Mouse (Mus musculus) liver, embryonic 14.5 days (tissue): ENCODE data around the gene Notch2. TPM values are rescaled to one million over a fixed set of nuclear protein-coding genes. Genes with fewer than 3 reads are reported as not detected.

Source experiments
- ATAC-seq: fragments of 200-750 bp; cut with Nextera tagmentation; 2 replicates; pipeline ENCODE4 v1.8.0; 2017; ENCODE audit warnings: moderate number of reproducible peaks, mild to moderate bottlenecking, moderate library complexity; ENCODE audit not compliant: insufficient read depth
- DNase-seq, 3 experiments: peaks; one replicate each; pipeline ENCODE4 v3.0.0-alpha.2; 2012 to 2013; ENCODE audit warnings: low read depth in 3 of 3, low spot score in 3 of 3
- H3K27ac ChIP-seq: fragments of 300-500 bp; sonication (generic); 2 replicates; pipeline ENCODE4 v1.5.1; 2014; ENCODE audit warnings: moderate library complexity, mild to moderate bottlenecking, control low read depth, inconsistent platforms
- H3K27me3 ChIP-seq: fragments of 300-500 bp; sonication (generic); 2 replicates; pipeline ENCODE4 v1.6.1; 2014; ENCODE audit warnings: mild to moderate bottlenecking, low read length, moderate library complexity; ENCODE audit not compliant: control insufficient read depth, insufficient read depth
- H3K36me3 ChIP-seq: fragments of 300-500 bp; sonication (generic); replicated peaks from 2 replicates; pipeline ENCODE4 v1.6.1; 2014; ENCODE audit warnings: low read depth; ENCODE audit not compliant: control insufficient read depth, insufficient read depth
- H3K4me1 ChIP-seq, 2 experiments: fragments of 200-500 bp in 1 of 2; fragments of 300-500 bp in 1 of 2; sonication (generic) in 1 of 2; replicated peaks; 2 replicates each; pipeline ENCODE4 v1.6.1; 2012 to 2014; ENCODE audit warnings: antibody characterized with exemption in 1 of 2, inconsistent platforms in 1 of 2, low read length in 1 of 2; ENCODE audit not compliant: control insufficient read depth in 2 of 2, insufficient read depth in 2 of 2
- H3K4me2 ChIP-seq: fragments of 300-500 bp; sonication (generic); 2 replicates; pipeline ENCODE4 v1.6.1; 2014; ENCODE audit warnings: low read depth, mild to moderate bottlenecking, control low read depth, moderate library complexity
- H3K4me3 ChIP-seq, 2 experiments: fragments of 200-500 bp in 1 of 2; fragments of 300-500 bp in 1 of 2; sonication (generic) in 1 of 2; 2 replicates each; pipeline ENCODE4 v1.5.1; 2012 to 2014; ENCODE audit warnings: low read depth in 2 of 2, low read length in 2 of 2, mild to moderate bottlenecking in 2 of 2, control low read depth in 1 of 2, inconsistent platforms in 1 of 2, moderate library complexity in 1 of 2; ENCODE audit not compliant: insufficient read depth in 1 of 2
- H3K9ac ChIP-seq: fragments of 300-500 bp; sonication (generic); replicated peaks from 2 replicates; pipeline ENCODE4 v1.6.1; 2014; ENCODE audit warnings: mild to moderate bottlenecking, control low read depth, moderate library complexity
- H3K9me3 ChIP-seq: fragments of 300-500 bp; sonication (generic); 2 replicates; pipeline ENCODE4 v1.6.1; 2016; ENCODE audit warnings: low read length, mixed read lengths; ENCODE audit not compliant: control insufficient read depth
- CTCF ChIP-seq: IDR thresholded peaks from 2 replicates; pipeline ENCODE4 v1.5.1; 2016; ENCODE audit warnings: antibody characterized with exemption, low read depth, control low read depth
- EP300 ChIP-seq: IDR thresholded peaks from 2 replicates; pipeline ENCODE4 v1.6.1; 2016; ENCODE audit warnings: antibody characterized with exemption, low read depth
- whole genome bisulfite sequencing: fragments of 180-500 bp; shearing (Covaris S2); extraction: QIAGEN DNeasy Blood & Tissue Kit; methylation state at CpG from one replicate; pipeline ENCODE4 v1.1.7; 2014; ENCODE audit not compliant: insufficient replicate concordance; 5-methylcytosine and 5-hydroxymethylcytosine counted together
- polyA plus RNA-seq, 2 experiments: library from polyadenylated mRNA; depleted of rRNA in 1 of 2; stranded (reverse) in 1 of 2; unstranded in 1 of 2; fragments of >200 nt; fragmentation: Nextera tagmentation in 1 of 2; extraction: Ambion mirVana in 1 of 2; gene quantifications; 2 replicates each; pipeline versions ENCODE4 v1.2.1 to v1.2.3; 2012 to 2014

The Notch2 gene
- polyA plus RNA-seq, 2 experiments, result 3.0 to 5.4 TPM

DNA sequence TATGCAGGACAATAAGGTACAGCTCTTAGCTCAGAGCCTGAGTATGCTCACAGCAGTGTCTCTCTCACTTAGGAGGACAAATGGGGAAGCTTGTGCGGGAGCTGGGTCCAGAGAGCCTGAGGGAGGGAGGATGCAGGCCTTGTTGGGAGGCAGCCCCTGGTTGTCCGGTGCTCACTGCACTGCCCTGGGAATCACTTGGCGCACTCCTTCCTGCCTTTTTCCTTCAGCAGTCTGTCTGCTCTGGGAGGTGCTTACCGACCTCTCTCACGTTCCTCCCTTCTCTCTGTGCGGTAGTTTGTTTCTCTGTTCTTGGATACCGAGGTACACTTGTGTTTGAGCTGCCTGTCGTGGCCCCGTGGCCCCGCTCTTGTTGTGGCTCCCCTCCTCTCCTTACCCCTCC, 131.9 kb downstream of the Notch2 start:
- no peak overlapping the region for H3K4me3 ChIP-seq
- H3K4me1 ChIP-seq, result no peaks in the 10 kb centered on the region
- no peak for DNase-seq
- no peak overlapping the region for H3K4me2 ChIP-seq
- ATAC-seq, result no peak
- H3K9me3 ChIP-seq, result no peaks in the 10 kb centered on the region
- no peaks in the 10 kb centered on the region for H3K27me3 ChIP-seq
- H3K36me3 ChIP-seq, result peaks cover 26% of the 10 kb centered on the region
- 81% methylated on average over 10 of the region's 10 CpGs for WGBS
- H3K9ac ChIP-seq, result no peak overlapping the region
- TF ChIP-seq CTCF, result no peak
- TF ChIP-seq EP300, result no peak
- H3K27ac ChIP-seq, result no peak overlapping the region

- no peak overlapping the region for H3K27ac ChIP-seq
- no peaks in the 10 kb centered on the region for H3K27me3 ChIP-seq
- no peaks in the 10 kb centered on the region for H3K4me1 ChIP-seq
- peaks cover 22% of the 10 kb centered on the region for H3K36me3 ChIP-seq
- no peak for ATAC-seq
- H3K4me2 ChIP-seq, result no peak overlapping the region
- 88% methylated on average over 29 of the region's 29 CpGs for WGBS
- H3K9ac ChIP-seq, result no peak overlapping the region
- DNase-seq, result no peak
- no peaks in the 10 kb centered on the region for H3K9me3 ChIP-seq
- H3K4me3 ChIP-seq, result no peak overlapping the region
- TF ChIP-seq EP300 (no peak), CTCF (no peak)
These were observed 133.4 kb downstream of the Notch2 start for GRCm38 (mm10) chr3:98146471-98147410.

GRCm38 (mm10) chr3:98147706-98148105, 134.4 kb downstream of the Notch2 start:
- TF ChIP-seq EP300 (no peak), CTCF (no peak)
- Histone ChIP-seq H3K9ac (no peak overlapping the region), H3K4me3 (no peak overlapping the region), H3K4me2 (no peak overlapping the region), H3K9me3 (no peaks in the 10 kb centered on the region), H3K36me3 (peaks cover 16% of the 10 kb centered on the region), H3K27ac (no peak overlapping the region), H3K27me3 (no peaks in the 10 kb centered on the region), H3K4me1 (no peaks in the 10 kb centered on the region)
- no peak for DNase-seq
- no peak for ATAC-seq
- WGBS, result 82% methylated on average over 14 of the region's 14 CpGs

GRCm38 (mm10) chr3:98149881-98150280, 136.6 kb downstream of the Notch2 start:
- ATAC-seq (no peak), DNase-seq (no peak)
- 82% methylated on average over 11 of the region's 11 CpGs for WGBS
- H3K9me3 ChIP-seq, result no peaks in the 10 kb centered on the region
- no peaks in the 10 kb centered on the region for H3K27me3 ChIP-seq
- no peak overlapping the region for H3K4me3 ChIP-seq
- H3K4me2 ChIP-seq, result no peak overlapping the region
- peaks cover 9% of the 10 kb centered on the region for H3K36me3 ChIP-seq
- H3K27ac ChIP-seq, result no peak overlapping the region
- no peak overlapping the region for H3K9ac ChIP-seq
- H3K4me1 ChIP-seq, result no peaks in the 10 kb centered on the region
- TF ChIP-seq CTCF (no peak), EP300 (no peak)

GRCm38 (mm10) chr3:98151016-98151415, 137.7 kb downstream of the Notch2 start:
- H3K27me3 ChIP-seq, result no peaks in the 10 kb centered on the region
- DNase-seq (no peak), ATAC-seq (no peak)
- H3K4me3 ChIP-seq, result no peak overlapping the region
- 70% methylated on average over 10 of the region's 10 CpGs for WGBS
- H3K4me1 ChIP-seq, result no peaks in the 10 kb centered on the region
- no peak overlapping the region for H3K9ac ChIP-seq
- H3K9me3 ChIP-seq, result no peaks in the 10 kb centered on the region
- H3K36me3 ChIP-seq, result peaks cover 4% of the 10 kb centered on the region
- H3K4me2 ChIP-seq, result no peak overlapping the region
- TF ChIP-seq EP300 (no peak), CTCF (no peak)
- H3K27ac ChIP-seq, result no peak overlapping the region
